Mouse (Mus musculus) neural tube, embryonic 11.5 days (tissue): ENCODE measurements around the gene Slc22a1. TPM values are rescaled to one million over a fixed set of nuclear protein-coding genes. Genes with fewer than 3 reads are reported as not detected.

ENCODE experiments used
- ATAC-seq: fragments of 200-750 bp; cut with Nextera tagmentation; 2 replicates; pipeline ENCODE4 v1.8.0; 2017; ENCODE audit warnings: moderate number of reproducible peaks, mild to moderate bottlenecking, moderate TSS enrichment, moderate library complexity; ENCODE audit not compliant: insufficient read depth, low FRiP score, low TSS enrichment
- DNase-seq: peaks from one replicate; pipeline ENCODE4 v3.0.0-alpha.2; 2015; ENCODE audit warnings: low spot score
- H3K27ac ChIP-seq: fragments of 300-500 bp; sonication (generic); 2 replicates; pipeline ENCODE4 v1.5.1; 2014; ENCODE audit warnings: low read depth, mild to moderate bottlenecking, low read length
- H3K27me3 ChIP-seq: fragments of 300-500 bp; sonication (generic); 2 replicates; pipeline ENCODE4 v1.6.1; 2014; ENCODE audit warnings: mild to moderate bottlenecking, low read length, mixed read lengths; ENCODE audit not compliant: control insufficient read depth, insufficient read depth
- H3K36me3 ChIP-seq: fragments of 300-500 bp; sonication (generic); 2 replicates; pipeline ENCODE4 v1.6.1; 2014; ENCODE audit warnings: mild to moderate bottlenecking, low read length, moderate library complexity, mixed read lengths; ENCODE audit not compliant: control insufficient read depth, insufficient read depth
- H3K4me1 ChIP-seq: fragments of 300-500 bp; sonication (generic); 2 replicates; pipeline ENCODE4 v1.6.1; 2014; ENCODE audit warnings: low read length, mixed read lengths; ENCODE audit not compliant: control insufficient read depth, insufficient read depth
- H3K4me2 ChIP-seq: fragments of 300-500 bp; sonication (generic); 2 replicates; pipeline ENCODE4 v1.6.1; 2014; ENCODE audit warnings: low read depth, mild to moderate bottlenecking, moderate library complexity
- H3K4me3 ChIP-seq: fragments of 300-500 bp; sonication (generic); 2 replicates; pipeline ENCODE4 v1.5.1; 2014; ENCODE audit warnings: low read depth, low read length
- H3K9ac ChIP-seq: fragments of 300-500 bp; sonication (generic); 2 replicates; pipeline ENCODE4 v1.6.1; 2014; ENCODE audit warnings: mild to moderate bottlenecking, low read length
- H3K9me3 ChIP-seq: fragments of 300-500 bp; sonication (generic); 2 replicates; pipeline ENCODE4 v1.6.1; 2016; ENCODE audit warnings: low read length; ENCODE audit not compliant: control insufficient read depth
- WGBS: fragments of 180-500 bp; shearing (Covaris S2); extraction: QIAGEN DNeasy Blood & Tissue Kit; methylation state at CpG from one replicate; pipeline ENCODE4 v1.1.7; 2014; 5-methylcytosine and 5-hydroxymethylcytosine counted together
- polyA plus RNA-seq: library from polyadenylated mRNA; unstranded; fragments of >200 nt; fragmentation: Nextera tagmentation; extraction: Ambion mirVana; gene quantifications from 2 replicates; pipeline ENCODE4 v1.2.1, GENCODE M21; 2014

Gene Slc22a1
- polyA plus RNA-seq, 1 experiment from 2014 or later = not detected

DNA sequence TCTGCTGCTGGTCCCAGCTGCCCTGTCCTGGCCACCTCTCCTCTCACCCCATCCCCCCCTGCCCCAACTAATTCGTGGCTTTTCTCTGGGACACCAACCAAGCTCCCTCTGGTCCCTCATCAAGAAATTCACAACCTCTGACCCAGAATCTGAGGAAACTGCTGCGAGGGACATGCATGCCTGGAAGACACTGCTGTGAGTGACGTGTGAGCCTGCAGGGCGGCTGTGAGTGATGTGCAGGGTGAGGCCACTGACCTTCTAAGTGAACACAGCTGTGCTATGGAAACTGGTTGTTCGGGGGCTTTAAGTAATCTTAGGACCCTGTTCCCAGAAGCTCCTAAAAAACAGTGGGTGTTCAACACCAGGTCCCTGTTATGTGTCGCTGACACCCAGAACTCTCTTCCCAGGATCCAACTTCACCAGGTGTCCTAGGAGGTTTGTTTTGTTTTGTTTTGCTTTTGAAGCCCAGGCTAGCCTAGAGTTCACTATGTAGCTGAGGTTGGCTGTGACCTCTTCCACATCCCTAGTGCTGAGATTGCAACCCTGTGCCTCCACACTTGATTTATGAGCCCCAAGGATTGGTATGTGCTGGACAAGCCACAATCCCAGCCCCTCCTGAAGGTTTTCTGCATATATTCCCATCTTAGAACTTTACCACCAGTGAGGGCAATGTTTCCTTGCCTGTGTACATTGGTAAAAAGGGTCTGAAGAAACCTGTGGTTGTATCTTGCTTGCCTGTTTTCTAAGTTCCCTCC, 44.5 kb downstream of the Slc22a1 start:
- ATAC-seq (no peak), DNase-seq (peak; percentile 31)
- Histone ChIP-seq H3K27ac (no peak overlapping the region), H3K4me3 (no peak overlapping the region), H3K4me1 (peaks cover 8% of the 10 kb centered on the region; the same call in 1 of the 2 replicates), H3K4me2 (no peak overlapping the region), H3K9me3 (no peaks in the 10 kb centered on the region), H3K27me3 (no peaks in the 10 kb centered on the region), H3K9ac (no peak overlapping the region), H3K36me3 (no peaks in the 10 kb centered on the region)
- 32% methylated on average over 6 of the region's 6 CpGs for WGBS

DNA sequence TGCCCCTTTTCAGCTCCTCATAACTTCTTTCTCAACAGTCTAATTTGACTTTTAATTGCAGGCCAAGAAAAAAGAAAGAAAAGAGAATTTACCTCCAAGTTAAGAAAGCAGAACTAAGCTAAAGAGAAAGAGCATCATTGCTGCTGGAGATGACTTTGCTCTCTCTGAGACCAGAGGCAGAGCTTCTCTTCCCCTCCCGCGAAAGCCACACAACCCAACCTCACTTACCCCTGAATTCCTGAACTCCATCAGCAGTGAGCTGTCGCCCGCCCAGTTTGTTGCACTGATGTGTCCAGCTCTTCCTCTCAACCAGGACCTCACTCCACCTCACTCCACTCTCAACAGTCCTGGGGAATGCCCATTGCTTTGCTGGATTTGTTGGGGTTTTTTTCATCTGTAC, 47.6 kb downstream of the Slc22a1 start:
- Histone ChIP-seq H3K4me1 (peaks cover 8% of the 10 kb centered on the region; the same call in 1 of the 2 replicates), H3K4me2 (no peak overlapping the region), H3K36me3 (no peaks in the 10 kb centered on the region), H3K9ac (no peak overlapping the region), H3K27ac (no peak overlapping the region), H3K27me3 (no peaks in the 10 kb centered on the region), H3K9me3 (peaks cover 8% of the 10 kb centered on the region; the same call in 1 of the 2 replicates), H3K4me3 (no peak overlapping the region)
- ATAC-seq = no peak
- 80% methylated on average over 4 of the region's 4 CpGs for WGBS
- DNase-seq = no peak

DNA sequence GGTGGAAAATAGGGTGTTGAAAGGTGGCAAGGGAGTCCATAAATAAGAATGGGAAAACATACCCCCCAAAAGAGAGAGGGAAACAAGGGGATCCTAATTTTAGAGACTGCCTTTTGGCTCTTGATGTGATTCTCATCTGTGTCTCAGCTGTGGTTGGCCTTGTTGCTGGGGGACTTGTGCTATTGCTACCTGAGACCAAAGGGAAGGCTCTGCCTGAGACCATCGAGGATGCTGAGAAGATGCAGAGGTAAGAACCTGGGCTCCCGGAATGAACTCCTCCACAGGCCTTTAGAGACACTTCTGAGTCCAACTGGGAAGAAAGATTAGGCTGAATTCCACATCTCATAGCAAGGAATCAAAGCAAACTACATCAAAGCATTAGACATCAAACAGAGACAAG, 56.0 kb downstream of the Slc22a1 start:
- Histone ChIP-seq H3K4me3 (no peak overlapping the region), H3K4me1 (no peaks in the 10 kb centered on the region), H3K9me3 (0 out of 2 replicates have a peak, but pooled peaks cover 1% of the 10 kb centered on the region), H3K27ac (no peak overlapping the region), H3K9ac (no peak overlapping the region), H3K36me3 (no peaks in the 10 kb centered on the region), H3K4me2 (no peak overlapping the region), H3K27me3 (no peaks in the 10 kb centered on the region)
- WGBS = 83% methylated on average over 2 of the region's 2 CpGs
- DNase-seq (no peak), ATAC-seq (no peak)

DNA sequence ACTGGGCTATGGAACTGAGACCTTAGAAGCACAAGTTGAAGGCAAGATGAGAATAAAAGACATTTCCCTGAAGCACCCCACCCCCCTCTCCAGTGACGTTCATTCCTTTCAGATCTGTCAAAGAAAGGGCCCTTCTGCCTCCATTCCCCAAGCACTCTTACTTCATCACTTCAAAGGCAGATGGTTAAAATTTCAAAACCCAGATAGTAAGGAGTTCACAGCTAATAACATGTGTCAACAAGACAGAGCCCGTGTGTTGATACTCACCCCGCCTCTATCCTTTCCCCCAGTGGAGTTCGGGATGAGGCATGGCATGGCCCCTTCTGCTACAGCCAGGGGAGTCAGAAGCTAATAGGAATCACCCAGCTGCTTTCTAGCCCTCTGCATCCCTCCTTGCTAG, 60.2 kb downstream of the Slc22a1 start:
- Histone ChIP-seq H3K27me3 (no peaks in the 10 kb centered on the region), H3K9ac (no peak overlapping the region), H3K4me2 (no peak overlapping the region), H3K27ac (no peak overlapping the region), H3K9me3 (no peaks in the 10 kb centered on the region), H3K4me3 (no peak overlapping the region), H3K4me1 (no peaks in the 10 kb centered on the region), H3K36me3 (no peaks in the 10 kb centered on the region)
- DNase-seq (no peak), ATAC-seq (no peak)
- 90% methylated on average over 4 of the region's 4 CpGs for WGBS

DNA sequence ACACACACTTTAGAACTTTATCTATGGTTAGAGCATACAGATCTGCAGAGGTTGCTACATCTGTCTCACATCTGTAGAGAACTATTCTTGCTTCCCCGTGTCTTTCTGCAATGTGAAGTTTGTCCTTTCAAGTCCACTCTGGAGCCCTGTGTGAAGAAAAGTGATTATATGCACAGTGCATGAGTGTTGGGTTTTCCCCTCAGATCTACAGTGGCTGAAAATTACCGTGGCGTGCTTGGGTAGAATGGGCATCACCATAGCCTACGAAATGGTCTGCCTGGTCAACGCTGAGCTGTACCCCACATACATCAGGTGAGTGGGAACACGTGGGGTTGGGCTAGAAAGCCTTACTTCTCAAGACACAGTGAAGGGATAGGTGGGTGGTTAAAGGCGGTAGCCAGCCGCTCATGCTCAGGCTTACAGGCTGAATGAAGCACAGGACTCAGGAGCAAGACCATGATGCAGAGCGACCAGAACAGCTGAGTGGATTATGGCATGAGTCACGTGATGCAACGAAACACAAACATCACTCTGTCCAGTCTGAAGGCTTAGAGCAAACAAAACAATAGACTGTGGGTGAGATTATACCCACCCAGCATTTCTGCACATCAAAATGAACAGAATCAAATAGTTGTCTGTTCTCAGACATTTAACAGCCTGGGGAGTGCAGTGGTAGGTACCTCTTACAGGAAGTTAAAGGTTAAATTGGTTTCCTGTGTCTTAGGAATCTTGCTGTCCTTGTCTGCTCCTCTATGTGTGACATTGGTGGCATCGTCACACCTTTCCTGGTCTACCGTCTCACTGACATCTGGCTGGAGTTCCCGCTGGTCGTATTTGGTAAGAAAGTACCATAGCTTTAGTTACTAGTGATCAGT, 60.9 kb downstream of the Slc22a1 start:
- ATAC-seq = no peak
- no peaks in the 10 kb centered on the region for H3K9me3 ChIP-seq

DNA sequence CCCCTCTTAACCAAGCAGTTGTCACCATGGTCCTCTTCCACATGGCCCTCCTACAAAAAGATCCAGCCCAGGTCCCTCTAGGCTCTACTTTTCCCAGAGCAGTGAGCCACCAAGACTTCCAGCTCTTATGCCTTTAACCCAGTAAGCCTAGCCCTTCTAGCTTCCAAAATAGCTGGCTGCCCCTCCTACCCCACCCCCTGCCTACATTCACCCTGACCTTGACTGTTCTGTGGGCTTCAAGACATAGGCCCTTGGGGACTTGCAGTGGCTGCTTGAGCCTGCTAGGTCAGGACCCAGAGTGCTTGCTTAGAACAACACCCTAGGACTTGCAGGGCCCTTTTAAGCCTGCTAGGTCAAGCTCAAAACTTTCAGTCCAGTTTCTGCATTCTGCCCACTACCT, 68.4 kb downstream of the Slc22a1 start:
- H3K27me3 ChIP-seq = no peaks in the 10 kb centered on the region
- no peak overlapping the region for H3K27ac ChIP-seq
- no peaks in the 10 kb centered on the region for H3K36me3 ChIP-seq
- ATAC-seq (no peak), DNase-seq (no peak)
- no peaks in the 10 kb centered on the region for H3K9me3 ChIP-seq
- no peaks in the 10 kb centered on the region for H3K4me1 ChIP-seq
- no peak overlapping the region for H3K9ac ChIP-seq
- no peak overlapping the region for H3K4me3 ChIP-seq
- no peak overlapping the region for H3K4me2 ChIP-seq

More for the DNA sequence above, 60.9 kb downstream of the Slc22a1 start:
- H3K27me3 ChIP-seq = no peaks in the 10 kb centered on the region
- no peak overlapping the region for H3K4me3 ChIP-seq
- 90% methylated on average over 15 of the region's 15 CpGs for WGBS
- no peak overlapping the region for H3K9ac ChIP-seq
- no peak overlapping the region for H3K4me2 ChIP-seq
- no peaks in the 10 kb centered on the region for H3K4me1 ChIP-seq
- no peaks in the 10 kb centered on the region for H3K36me3 ChIP-seq
- DNase-seq = no peak
- no peak overlapping the region for H3K27ac ChIP-seq

DNA sequence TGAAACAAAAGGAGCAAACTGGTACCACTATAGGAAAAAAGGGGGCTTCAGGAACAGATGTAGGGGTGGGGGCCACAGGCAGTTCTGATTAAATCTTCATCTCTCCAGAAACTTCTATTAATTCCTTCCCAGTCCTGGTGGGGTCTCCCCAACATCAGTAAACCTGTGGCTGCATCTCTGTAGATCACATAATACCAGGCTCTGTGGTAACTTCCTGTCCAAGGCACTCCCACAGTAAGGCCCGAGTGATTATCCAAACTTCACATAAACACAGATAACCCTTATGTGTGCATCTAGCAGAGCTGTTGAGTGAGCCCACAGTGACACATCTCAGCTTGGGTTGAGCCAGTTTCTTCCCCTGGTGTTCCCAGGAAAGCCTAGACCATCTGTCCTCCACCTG, 69.0 kb downstream of the Slc22a1 start:
- no peak overlapping the region for H3K27ac ChIP-seq

More for the DNA sequence above, 69.0 kb downstream of the Slc22a1 start:
- Histone ChIP-seq H3K36me3 (no peaks in the 10 kb centered on the region), H3K4me1 (no peaks in the 10 kb centered on the region), H3K27me3 (no peaks in the 10 kb centered on the region), H3K9me3 (no peaks in the 10 kb centered on the region), H3K4me3 (no peak overlapping the region), H3K9ac (no peak overlapping the region), H3K4me2 (no peak overlapping the region)
- WGBS = 45% methylated on average over 1 of the region's 1 CpGs
- no peak for DNase-seq
- no peak for ATAC-seq
